ENCODE assay signal across 12 mouse cellular contexts in genomic region chr2:92991976-92992375, GRCm38 (mm10).
"Had no signal": no experiment of that assay in that cellular context is flagged by ENCODE, and none has a peak within 500 bp of the region (broad histone marks: within the 10 kb centered on the region; RNA-seq: fewer than 3 reads in every experiment).

No protein-coding gene starts in this region.

- DNase-seq: kidney, postnatal 10 days; kidney, postnatal 4 days; lung, embryonic 14.5 days; lung, postnatal 10 days; lung, postnatal 4 days; retina, postnatal 1 day; thymus, postnatal 36 days had no signal

- H3K27me3 ChIP-seq: liver, embryonic 15.5 days; midbrain, embryonic 12.5 days; neural tube, embryonic 13.5 days had no signal

- H3K9ac ChIP-seq: liver, embryonic 15.5 days; lung, embryonic 14.5 days; midbrain, embryonic 12.5 days; neural tube, embryonic 13.5 days had no signal

- H3K9me3 ChIP-seq: limb, embryonic 10.5 days; liver, embryonic 15.5 days; midbrain, embryonic 12.5 days; neural tube, embryonic 13.5 days had no signal

- H3K4me3 ChIP-seq: left cerebral cortex, adult 2 months; limb, embryonic 10.5 days; liver, embryonic 15.5 days; midbrain, embryonic 12.5 days; neural tube, embryonic 13.5 days had no signal

- H3K27ac ChIP-seq: left cerebral cortex, adult 2 months; limb, embryonic 10.5 days; liver, embryonic 15.5 days; midbrain, embryonic 12.5 days; neural tube, embryonic 13.5 days had no signal
